Mouse (Mus musculus): Measurements from ENCODE around the gene Car10.

GRCm38 (mm10) chr11:93434997-93435915, 337.4 kb downstream of the Car10 start:
- no peak for TF ChIP-seq UBTF (IDR thresholded peaks at IDR 0.05; ENCODE audit: borderline replicate concordance, insufficient read depth, low read depth, low read length)
- TF ChIP-seq CTCF (IDR thresholded peaks at IDR 0.05 in 2 of 3, conservative IDR thresholded peaks at IDR 0.05 in 1 of 3; ENCODE audit: control insufficient read depth in 1 of 3, insufficient read depth in 1 of 3, low read depth in 2 of 3, low read length in 3 of 3, poor library complexity in 1 of 3, severe bottlenecking in 1 of 3): no peak
- TF ChIP-seq KAT2A (conservative IDR thresholded peaks at IDR 0.05; ENCODE audit: low read depth, low read length): no peak
- no peak for TF ChIP-seq SIN3A (IDR thresholded peaks at IDR 0.05; ENCODE audit: low read length)
- no peak for TF ChIP-seq ZKSCAN1 (IDR thresholded peaks at IDR 0.05; ENCODE audit: low read depth, low read length)
- no peak for TF ChIP-seq MAZ (IDR thresholded peaks at IDR 0.05; ENCODE audit: low read depth, low read length)
- no peak for TF ChIP-seq EP300 (IDR thresholded peaks at IDR 0.05; ENCODE audit: low read depth in 1 of 2, low read length in 2 of 2)
- TF ChIP-seq POLR2A (IDR thresholded peaks at IDR 0.05; ENCODE audit: control insufficient read depth in 1 of 2, insufficient read depth in 1 of 2, low read depth in 1 of 2, low read length in 2 of 2, poor library complexity in 1 of 2): no peak
- no peak for TF ChIP-seq POLR2AphosphoS2 (IDR thresholded peaks at IDR 0.05; ENCODE audit: low read length)

Data from MEL (cell line).